Mouse (Mus musculus) kidney, adult 2 months (tissue): ENCODE results near the gene Cop1.

Experiments used
- CTCF ChIP-seq: fragments of 200-500 bp; conservative IDR thresholded peaks from 2 replicates; pipeline ENCODE4 v1.5.1; 2011; ENCODE audit warnings: low read depth, mild to moderate bottlenecking, control low read depth, low read length, moderate library complexity, mixed read lengths; ENCODE audit not compliant: insufficient read depth, insufficient read length
- POLR2A ChIP-seq: fragments of 200-500 bp; IDR thresholded peaks from one replicate; pipeline ENCODE4 v1.6.1; 2011; ENCODE audit warnings: low read depth, low read length, control low read depth

DNA sequence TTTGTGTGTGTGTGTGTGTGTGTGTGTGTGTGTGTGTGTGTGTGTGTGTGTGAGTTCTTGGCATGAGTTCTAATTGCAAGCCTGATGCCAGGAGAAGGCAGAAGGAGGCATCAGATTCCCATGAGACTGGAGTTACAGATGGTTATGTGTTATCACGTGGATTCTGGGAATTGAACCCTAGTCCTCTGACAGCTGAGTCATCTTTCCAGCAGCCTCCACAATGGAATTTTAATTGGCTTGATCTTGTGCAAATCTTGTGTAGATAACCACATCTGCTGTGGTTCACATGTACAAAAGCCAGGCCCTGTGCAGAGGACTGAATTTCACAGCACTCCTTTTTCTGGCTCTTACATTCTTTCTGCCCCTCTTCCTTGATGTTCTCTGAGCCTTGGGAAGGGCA lies 150.1 kb downstream of the Cop1 start:
- TF ChIP-seq POLR2A (no peak), CTCF (no peak)
